Mouse (Mus musculus) heart, embryonic 13.5 days (tissue): ENCODE measurements at regions not wholly inside any gene's neighbourhood (a gene's known extent, or its start where the extent isn't known, plus 50 kb on each side); places are given as distances from the start of the nearest gene placed in this dataset.

Experiments
- ATAC-seq: fragments of 200-750 bp; cut with Nextera tagmentation; 2 replicates; pipeline ENCODE4 v1.8.0; 2017; ENCODE audit warnings: moderate TSS enrichment; ENCODE audit not compliant: insufficient number of reproducible peaks, low FRiP score, low TSS enrichment; ENCODE audit errors: extremely low read depth
- H3K27ac ChIP-seq: fragments of 300-500 bp; sonication (generic); replicated peaks from 2 replicates; pipeline ENCODE4 v1.5.1; 2015; ENCODE audit warnings: moderate library complexity, mild to moderate bottlenecking, inconsistent platforms
- H3K27me3 ChIP-seq: fragments of 300-500 bp; sonication (generic); replicated peaks from 2 replicates; pipeline ENCODE4 v1.6.1; 2015; ENCODE audit warnings: mild to moderate bottlenecking, inconsistent platforms
- H3K36me3 ChIP-seq: fragments of 300-500 bp; sonication (generic); 2 replicates; pipeline ENCODE4 v1.6.1; 2015; ENCODE audit warnings: mild to moderate bottlenecking, inconsistent platforms
- H3K4me1 ChIP-seq: fragments of 300-500 bp; sonication (generic); 2 replicates; pipeline ENCODE4 v1.6.1; 2015; ENCODE audit warnings: inconsistent platforms
- H3K4me2 ChIP-seq: fragments of 300-500 bp; sonication (generic); 2 replicates; pipeline ENCODE4 v1.6.1; 2015; ENCODE audit warnings: inconsistent platforms, mild to moderate bottlenecking, moderate library complexity
- H3K4me3 ChIP-seq: fragments of 300-500 bp; sonication (generic); 2 replicates; pipeline ENCODE4 v1.5.1; 2015; ENCODE audit warnings: moderate library complexity, mild to moderate bottlenecking, inconsistent platforms
- H3K9ac ChIP-seq: fragments of 300-500 bp; sonication (generic); 2 replicates; pipeline ENCODE4 v1.6.1; 2015; ENCODE audit warnings: inconsistent platforms, mild to moderate bottlenecking, moderate library complexity
- H3K9me3 ChIP-seq: fragments of 300-500 bp; sonication (generic); 2 replicates; pipeline ENCODE4 v1.6.1; 2016; ENCODE audit warnings: inconsistent platforms
- WGBS: fragments of 180-500 bp; shearing (Covaris S2); methylation state at CpG from one replicate; pipeline ENCODE4 v1.1.7; 2015; ENCODE audit warnings: mixed read lengths; 5-methylcytosine and 5-hydroxymethylcytosine counted together

DNA sequence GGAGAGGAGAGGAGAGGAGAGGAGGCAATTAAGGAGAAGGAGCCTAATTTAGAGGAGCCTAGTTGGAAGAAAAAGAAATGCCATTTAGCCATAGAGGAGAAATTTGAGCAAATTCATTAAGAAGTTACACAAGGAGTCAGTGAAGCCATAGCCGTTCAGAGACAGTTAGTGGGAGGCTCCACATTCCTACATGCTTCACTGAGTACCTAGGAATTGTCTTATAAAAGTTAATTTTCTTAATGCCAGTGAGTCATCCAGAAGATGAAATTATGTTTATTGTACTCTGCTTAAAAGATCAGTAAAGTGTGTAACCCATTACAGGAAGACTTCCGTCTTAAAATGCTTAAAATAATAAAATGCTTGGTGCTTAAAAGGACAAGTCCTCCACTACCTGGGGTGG, 1453.5 kb upstream of the Lrrc6 start:
- no peak for ATAC-seq
- H3K36me3 ChIP-seq = no peaks in the 10 kb centered on the region
- H3K9ac ChIP-seq = no peak overlapping the region
- no peaks in the 10 kb centered on the region for H3K9me3 ChIP-seq
- H3K4me3 ChIP-seq = no peak overlapping the region
- no peak overlapping the region for H3K27ac ChIP-seq
- peaks cover 8% of the 10 kb centered on the region for H3K4me1 ChIP-seq
- H3K4me2 ChIP-seq = no peak overlapping the region
- no peaks in the 10 kb centered on the region for H3K27me3 ChIP-seq
- WGBS = 69% methylated on average over 2 of the region's 2 CpGs

- H3K4me3 ChIP-seq = no peak overlapping the region
- H3K4me2 ChIP-seq = no peak overlapping the region
- WGBS = 45% methylated on average over 6 of the region's 6 CpGs
- no peak overlapping the region for H3K9ac ChIP-seq
- H3K27ac ChIP-seq = no peak overlapping the region
- no peaks in the 10 kb centered on the region for H3K36me3 ChIP-seq
- peaks cover 8% of the 10 kb centered on the region for H3K4me1 ChIP-seq
- no peaks in the 10 kb centered on the region for H3K9me3 ChIP-seq
- ATAC-seq = no peak
- H3K27me3 ChIP-seq = no peaks in the 10 kb centered on the region
These were observed 1449.8 kb upstream of the Lrrc6 start for GRCm38 (mm10) chr15:67950281-67951040.

DNA sequence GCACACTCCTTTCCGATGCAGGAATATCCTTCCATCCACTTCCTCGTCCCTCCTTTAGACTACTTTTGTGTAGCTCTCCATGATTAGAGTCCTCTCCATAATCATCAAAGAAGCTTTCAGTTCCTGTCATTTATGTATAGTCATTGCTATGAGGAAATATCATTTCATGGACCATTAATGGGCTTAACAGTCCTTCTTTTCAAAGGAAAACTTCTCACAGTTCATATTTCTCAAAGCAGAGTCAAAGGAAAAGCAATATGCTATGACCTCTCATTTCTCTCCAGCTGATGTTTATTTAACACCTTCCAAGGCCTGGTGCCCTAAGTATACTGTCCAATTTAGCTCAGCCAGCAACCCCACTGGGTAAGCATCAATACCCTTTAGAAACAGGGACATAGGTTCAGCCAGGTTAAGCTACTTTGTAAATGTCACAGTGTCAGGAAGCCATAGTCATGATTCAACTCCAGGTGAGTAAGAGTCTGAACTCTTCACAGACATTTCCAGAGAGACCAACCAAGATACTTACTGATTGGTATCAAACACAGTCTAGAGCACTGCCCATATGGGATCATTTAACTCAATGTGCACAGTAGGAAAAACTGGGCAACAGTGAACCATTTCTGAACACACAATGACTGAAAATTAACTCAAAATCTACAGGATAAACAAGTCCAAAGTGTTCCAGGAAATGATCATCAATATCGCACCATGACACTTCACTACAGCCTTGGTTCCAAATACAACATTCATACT, 1443.8 kb upstream of the Lrrc6 start:
- Histone ChIP-seq H3K4me1 (no peaks in the 10 kb centered on the region), H3K27ac (no peak overlapping the region), H3K9me3 (no peaks in the 10 kb centered on the region), H3K4me2 (no peak overlapping the region), H3K36me3 (no peaks in the 10 kb centered on the region), H3K4me3 (no peak overlapping the region), H3K27me3 (no peaks in the 10 kb centered on the region), H3K9ac (no peak overlapping the region)
- ATAC-seq = no peak
- 81% methylated on average over 3 of the region's 3 CpGs for WGBS

DNA sequence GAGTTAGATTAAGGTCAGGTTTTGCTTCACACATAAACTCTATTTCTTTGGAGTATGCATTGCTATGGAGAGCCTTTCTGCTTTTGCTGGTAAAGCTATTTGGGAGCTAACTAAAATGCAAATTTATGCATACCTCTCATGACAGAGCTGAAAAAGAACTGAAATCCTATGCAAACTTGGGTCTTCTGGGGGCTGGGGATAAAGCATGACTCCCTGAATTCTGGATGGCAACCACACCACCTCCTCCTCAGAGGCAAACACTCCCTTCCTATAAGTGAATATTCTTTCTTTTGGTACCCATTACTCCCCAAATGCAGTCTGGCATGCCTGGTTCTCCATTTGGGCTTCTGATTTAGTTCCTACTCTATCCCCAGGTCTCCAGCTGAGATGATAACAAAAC, 1442.3 kb upstream of the Lrrc6 start:
- no peak overlapping the region for H3K4me2 ChIP-seq
- H3K36me3 ChIP-seq = no peaks in the 10 kb centered on the region
- no peak overlapping the region for H3K27ac ChIP-seq
- ATAC-seq = no peak
- H3K9ac ChIP-seq = no peak overlapping the region
- no peaks in the 10 kb centered on the region for H3K4me1 ChIP-seq
- no peak overlapping the region for H3K4me3 ChIP-seq
- H3K9me3 ChIP-seq = no peaks in the 10 kb centered on the region
- no peaks in the 10 kb centered on the region for H3K27me3 ChIP-seq

- no peak for ATAC-seq
- 65% methylated on average over 1 of the region's 1 CpGs for WGBS
- Histone ChIP-seq H3K27me3 (no peaks in the 10 kb centered on the region), H3K27ac (no peak overlapping the region), H3K9ac (no peak overlapping the region), H3K4me1 (no peaks in the 10 kb centered on the region), H3K4me2 (no peak overlapping the region), H3K4me3 (no peak overlapping the region), H3K36me3 (no peaks in the 10 kb centered on the region), H3K9me3 (no peaks in the 10 kb centered on the region)
These were observed 1439.8 kb upstream of the Lrrc6 start for GRCm38 (mm10) chr15:67940510-67940909.

GRCm38 (mm10) chr15:67924885-67925284, 1424.2 kb upstream of the Lrrc6 start:
- Histone ChIP-seq H3K9ac (no peak overlapping the region), H3K4me3 (no peak overlapping the region), H3K27ac (no peak overlapping the region), H3K4me1 (no peaks in the 10 kb centered on the region), H3K9me3 (no peaks in the 10 kb centered on the region), H3K36me3 (no peaks in the 10 kb centered on the region), H3K4me2 (no peak overlapping the region), H3K27me3 (no peaks in the 10 kb centered on the region)
- no peak for ATAC-seq
- 64% methylated on average over 2 of the region's 2 CpGs for WGBS

DNA sequence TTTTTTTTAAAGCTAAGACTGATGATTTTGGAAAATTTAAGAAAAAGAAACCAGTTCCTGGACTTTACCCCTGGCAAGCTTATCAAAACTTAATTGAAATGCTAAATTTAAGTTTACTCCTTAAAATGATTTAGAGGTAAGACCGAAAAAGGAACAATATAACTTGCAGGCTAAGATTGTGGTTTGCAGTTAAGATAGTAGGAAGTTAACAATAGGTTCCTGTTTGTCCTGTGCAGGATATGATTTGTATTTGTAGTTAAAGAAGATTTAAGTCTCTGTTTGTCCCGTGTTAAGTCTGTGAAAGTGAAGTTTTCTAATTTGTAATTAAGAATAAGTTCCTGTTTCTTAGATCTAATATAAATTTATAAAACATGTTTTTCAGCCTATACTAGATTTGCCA, 1406.3 kb upstream of the Lrrc6 start:
- no peak overlapping the region for H3K4me3 ChIP-seq
- 61% methylated on average over 2 of the region's 2 CpGs for WGBS
- no peak for ATAC-seq
- H3K27ac ChIP-seq = no peak overlapping the region
- H3K9me3 ChIP-seq = no peaks in the 10 kb centered on the region
- no peak overlapping the region for H3K4me2 ChIP-seq
- H3K27me3 ChIP-seq = no peaks in the 10 kb centered on the region
- H3K4me1 ChIP-seq = no peaks in the 10 kb centered on the region
- no peaks in the 10 kb centered on the region for H3K36me3 ChIP-seq
- no peak overlapping the region for H3K9ac ChIP-seq

DNA sequence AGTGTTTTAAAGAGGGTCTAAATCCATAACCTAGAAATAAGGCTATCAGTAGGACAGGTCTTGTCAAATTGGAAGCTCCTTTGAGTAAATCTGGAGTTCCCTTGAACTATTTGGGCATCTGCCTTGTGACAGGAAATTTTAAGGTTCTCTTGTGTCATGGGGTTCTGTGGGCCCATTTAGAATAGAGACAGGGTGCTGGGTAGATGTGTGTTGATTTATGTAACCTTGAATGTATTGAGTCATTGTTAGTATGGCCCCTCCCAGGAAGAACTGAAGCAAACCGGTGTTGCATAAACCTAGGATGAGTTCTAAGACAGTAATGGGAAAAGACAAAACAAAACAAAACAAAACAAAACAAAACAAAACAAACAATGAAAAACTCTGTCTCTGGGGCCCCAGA, 1404.6 kb upstream of the Lrrc6 start:
- Histone ChIP-seq H3K27ac (no peak overlapping the region), H3K9ac (no peak overlapping the region), H3K4me1 (no peaks in the 10 kb centered on the region), H3K4me3 (no peak overlapping the region), H3K9me3 (no peaks in the 10 kb centered on the region), H3K4me2 (no peak overlapping the region), H3K36me3 (no peaks in the 10 kb centered on the region), H3K27me3 (no peaks in the 10 kb centered on the region)
- ATAC-seq = no peak
- WGBS = 70% methylated on average over 1 of the region's 1 CpGs

DNA sequence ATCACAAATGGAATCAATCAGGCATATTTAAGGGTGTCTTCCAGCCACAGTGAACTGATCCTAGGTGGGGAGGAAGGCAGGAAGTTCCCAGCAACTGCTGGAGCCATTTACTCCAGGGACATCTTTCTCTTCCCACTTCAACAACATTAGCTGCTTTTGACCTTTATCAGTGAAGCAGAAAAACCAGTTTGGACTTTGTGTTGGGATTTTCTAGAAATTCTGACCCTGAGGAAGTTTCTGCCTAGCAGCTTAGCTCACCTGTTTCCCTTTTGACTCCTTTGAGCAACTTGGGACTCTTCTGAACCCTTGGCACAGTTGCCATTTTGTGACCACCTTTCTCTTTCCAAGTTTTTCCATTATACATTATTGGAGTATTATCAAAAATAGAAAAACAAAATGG, 1403.9 kb upstream of the Lrrc6 start:
- ATAC-seq = no peak
- H3K4me3 ChIP-seq = no peak overlapping the region
- H3K4me1 ChIP-seq = no peaks in the 10 kb centered on the region
- H3K9ac ChIP-seq = no peak overlapping the region
- no peak overlapping the region for H3K27ac ChIP-seq
- H3K36me3 ChIP-seq = no peaks in the 10 kb centered on the region
- H3K9me3 ChIP-seq = no peaks in the 10 kb centered on the region
- no peak overlapping the region for H3K4me2 ChIP-seq
- no peaks in the 10 kb centered on the region for H3K27me3 ChIP-seq

DNA sequence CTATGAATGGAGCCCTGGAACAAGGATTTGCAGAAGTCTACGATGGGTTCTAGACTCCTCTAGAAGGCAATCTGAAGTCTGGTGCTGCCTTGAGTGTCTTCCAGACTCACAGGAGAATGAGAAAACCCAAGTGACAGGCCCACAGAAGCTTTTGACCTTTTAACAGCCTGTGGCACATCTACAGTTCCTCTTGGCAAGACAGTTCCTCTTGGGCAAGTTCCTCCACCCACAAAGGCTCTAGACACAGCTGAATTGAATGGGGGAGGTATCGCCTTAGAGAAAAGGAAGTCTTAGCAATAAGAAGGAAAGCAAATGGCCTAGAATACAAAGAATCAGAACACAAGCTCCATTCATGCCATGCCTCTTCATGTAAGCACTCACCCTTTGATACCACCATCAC, 1402.3 kb upstream of the Lrrc6 start:
- H3K4me1 ChIP-seq = no peaks in the 10 kb centered on the region
- H3K4me3 ChIP-seq = no peak overlapping the region
- H3K27me3 ChIP-seq = no peaks in the 10 kb centered on the region
- H3K9me3 ChIP-seq = no peaks in the 10 kb centered on the region
- no peaks in the 10 kb centered on the region for H3K36me3 ChIP-seq
- H3K4me2 ChIP-seq = no peak overlapping the region
- ATAC-seq = no peak
- H3K27ac ChIP-seq = no peak overlapping the region
- WGBS = 82% methylated on average over 2 of the region's 2 CpGs
- no peak overlapping the region for H3K9ac ChIP-seq

GRCm38 (mm10) chr15:67901191-67901601, 1400.5 kb upstream of the Lrrc6 start:
- Histone ChIP-seq H3K9me3 (no peaks in the 10 kb centered on the region), H3K36me3 (no peaks in the 10 kb centered on the region), H3K27me3 (no peaks in the 10 kb centered on the region), H3K27ac (no peak overlapping the region), H3K9ac (no peak overlapping the region), H3K4me3 (no peak overlapping the region), H3K4me1 (no peaks in the 10 kb centered on the region), H3K4me2 (no peak overlapping the region)
- 73% methylated on average over 7 of the region's 7 CpGs for WGBS
- ATAC-seq = no peak

GRCm38 (mm10) chr15:67899772-67900171, 1399.1 kb upstream of the Lrrc6 start:
- 78% methylated on average over 6 of the region's 6 CpGs for WGBS
- Histone ChIP-seq H3K4me1 (no peaks in the 10 kb centered on the region), H3K4me2 (no peak overlapping the region), H3K9me3 (no peaks in the 10 kb centered on the region), H3K4me3 (no peak overlapping the region), H3K36me3 (no peaks in the 10 kb centered on the region), H3K27me3 (no peaks in the 10 kb centered on the region), H3K9ac (no peak overlapping the region), H3K27ac (no peak overlapping the region)
- no peak for ATAC-seq
